Mouse (Mus musculus) olfactory bulb, adult 2 months (tissue): ENCODE data around the gene Rnf43. TPM values are rescaled to one million over a fixed set of nuclear protein-coding genes. Genes with fewer than 3 reads are reported as not detected.
A peak's percentile ranks its signal among the peaks of the same experiment; 100 is the strongest.

Experiments
- H3K27ac ChIP-seq: fragments of 200-500 bp; 2 replicates; pipeline ENCODE4 v1.5.1; 2012; ENCODE audit warnings: low read depth, low read length; ENCODE audit not compliant: insufficient read depth
- H3K4me1 ChIP-seq: fragments of 200-500 bp; 2 replicates; pipeline ENCODE4 v1.6.1; 2012; ENCODE audit warnings: low read length; ENCODE audit not compliant: control insufficient read depth, insufficient read depth
- H3K4me3 ChIP-seq: fragments of 200-500 bp; 2 replicates; pipeline ENCODE4 v1.5.1; 2012; ENCODE audit warnings: mild to moderate bottlenecking, low read depth, low read length, moderate library complexity; ENCODE audit not compliant: insufficient read depth
- CTCF ChIP-seq: fragments of 200-500 bp; IDR thresholded peaks from 2 replicates; pipeline ENCODE4 v1.5.1; 2012; ENCODE audit warnings: low read depth, mild to moderate bottlenecking, low read length, moderate library complexity; ENCODE audit not compliant: insufficient read depth
- POLR2A ChIP-seq: fragments of 200-500 bp; IDR thresholded peaks from 2 replicates; pipeline ENCODE4 v1.6.1; 2012; ENCODE audit warnings: mild to moderate bottlenecking, low read depth, low read length, moderate library complexity; ENCODE audit not compliant: insufficient read depth
- WGBS: fragments of 180-500 bp; shearing (Covaris S2); methylation state at CpG from one replicate; pipeline ENCODE4 v1.1.7; 2018; 5-methylcytosine and 5-hydroxymethylcytosine counted together
- polyA plus RNA-seq: library from polyadenylated mRNA; stranded (reverse); fragments of >200 nt; gene quantifications from 2 replicates; pipeline ENCODE4 v1.2.4, GENCODE M21; 2012; ENCODE audit warnings: low replicate concordance; ENCODE audit not compliant: missing spikeins, insufficient read depth, insufficient read length

Rnf43 gene
- polyA plus RNA-seq, 1 experiment = not detected

GRCm38 (mm10) chr11:87701108-87701507 is 38.6 kb downstream of the Rnf43 start:
- 88% methylated on average over 6 of the region's 6 CpGs for WGBS
- Histone ChIP-seq H3K27ac (no peak overlapping the region), H3K4me3 (no peak overlapping the region), H3K4me1 (no peaks in the 10 kb centered on the region)
- no peak for TF ChIP-seq POLR2A

- Histone ChIP-seq H3K4me1 (no peaks in the 10 kb centered on the region), H3K4me3 (no peak overlapping the region), H3K27ac (no peak overlapping the region)
- TF ChIP-seq POLR2A (no peak), CTCF (no peak)
- 87% methylated on average over 14 of the region's 14 CpGs for WGBS
Measured at GRCm38 (mm10) chr11:87701877-87702620, 39.5 kb downstream of the Rnf43 start.

GRCm38 (mm10) chr11:87703654-87704053 is 41.1 kb downstream of the Rnf43 start:
- TF ChIP-seq POLR2A = no peak
- no peak overlapping the region for H3K27ac ChIP-seq
- H3K4me3 ChIP-seq = no peak overlapping the region
- 94% methylated on average over 5 of the region's 5 CpGs for WGBS
- no peaks in the 10 kb centered on the region for H3K4me1 ChIP-seq

- TF ChIP-seq POLR2A (no peak), CTCF (no peak)
- Histone ChIP-seq H3K4me1 (no peaks in the 10 kb centered on the region), H3K4me3 (no peak overlapping the region), H3K27ac (no peak overlapping the region)
- 80% methylated on average over 9 of the region's 9 CpGs for WGBS
Measured at GRCm38 (mm10) chr11:87704289-87704688, 41.8 kb downstream of the Rnf43 start.

- no peak overlapping the region for H3K27ac ChIP-seq
- WGBS = 54% methylated on average over 8 of the region's 8 CpGs
- peaks cover 7% of the 10 kb centered on the region for H3K4me1 ChIP-seq
- TF ChIP-seq CTCF (no peak), POLR2A (no peak)
- no peak overlapping the region for H3K4me3 ChIP-seq
Measured at GRCm38 (mm10) chr11:87707570-87707969, 45.0 kb downstream of the Rnf43 start.

- Histone ChIP-seq H3K27ac (no peak overlapping the region), H3K4me3 (no peak overlapping the region), H3K4me1 (peaks cover 7% of the 10 kb centered on the region)
- no peak for TF ChIP-seq CTCF
- no peak for TF ChIP-seq POLR2A
- 47% methylated on average over 5 of the region's 5 CpGs for WGBS
Measured at GRCm38 (mm10) chr11:87708979-87709378, 46.5 kb downstream of the Rnf43 start.

- 21% methylated on average over 21 of the region's 21 CpGs for WGBS
- Histone ChIP-seq H3K27ac (no peak overlapping the region), H3K4me3 (peak overlapping the region; percentile 6; the same call in 1 of the 2 replicates), H3K4me1 (peaks cover 7% of the 10 kb centered on the region)
- TF ChIP-seq POLR2A (no peak), CTCF (no peak)
Measured at GRCm38 (mm10) chr11:87709513-87710261, 47.2 kb downstream of the Rnf43 start.

- H3K4me3 ChIP-seq = peak overlapping the region; percentile 6; the same call in 1 of the 2 replicates
- no peak for TF ChIP-seq CTCF
- no peak for TF ChIP-seq POLR2A
- WGBS = 57% methylated on average over 7 of the region's 7 CpGs
- H3K27ac ChIP-seq = no peak overlapping the region
- peaks cover 7% of the 10 kb centered on the region for H3K4me1 ChIP-seq
Measured at GRCm38 (mm10) chr11:87710262-87710615, 47.7 kb downstream of the Rnf43 start.

GRCm38 (mm10) chr11:87712188-87712587 is 49.7 kb downstream of the Rnf43 start:
- H3K4me3 ChIP-seq = no peak overlapping the region
- no peak overlapping the region for H3K27ac ChIP-seq
- 89% methylated on average over 4 of the region's 4 CpGs for WGBS
- peaks cover 7% of the 10 kb centered on the region for H3K4me1 ChIP-seq
- no peak for TF ChIP-seq CTCF
- TF ChIP-seq POLR2A = no peak
